Mouse (Mus musculus) bone marrow, adult 2 months (tissue): ENCODE measurements at regions not wholly inside any gene's neighbourhood (a gene's known extent, or its start where the extent isn't known, plus 50 kb on each side); places are given as distances from the start of the nearest gene placed in this dataset.

Source experiments
- H3K27ac ChIP-seq: fragments of 200-500 bp; 2 replicates; pipeline ENCODE4 v1.5.1; 2012; ENCODE audit warnings: low read depth, mild to moderate bottlenecking, control low read depth, inconsistent platforms, low read length; ENCODE audit not compliant: control insufficient read depth, poor library complexity, insufficient read depth
- H3K4me1 ChIP-seq: fragments of 200-500 bp; 2 replicates; pipeline ENCODE4 v1.6.1; 2011; ENCODE audit warnings: low read length; ENCODE audit not compliant: control insufficient read depth, insufficient read depth
- H3K4me3 ChIP-seq: fragments of 200-500 bp; replicated peaks from 2 replicates; pipeline ENCODE3; 2011; ENCODE audit warnings: mild to moderate bottlenecking, low read depth, low read length, control low read depth; ENCODE audit not compliant: control insufficient read depth
- CTCF ChIP-seq: fragments of 200-500 bp; IDR thresholded peaks from 2 replicates; pipeline ENCODE4 v1.5.1; 2011; ENCODE audit warnings: low read length, control low read depth; ENCODE audit not compliant: control insufficient read depth, insufficient read depth
- POLR2A ChIP-seq: fragments of 200-500 bp; IDR thresholded peaks from 2 replicates; pipeline ENCODE4 v1.6.1; 2011; ENCODE audit warnings: low read depth, mild to moderate bottlenecking, control low read depth, low read length, borderline replicate concordance; ENCODE audit not compliant: control insufficient read depth
- WGBS: fragments of 180-500 bp; shearing (Covaris S2); methylation state at CpG from one replicate; pipeline ENCODE4 v1.1.7; 2018; 5-methylcytosine and 5-hydroxymethylcytosine counted together

GRCm38 (mm10) chr8:87417466-87417865 lies 54.9 kb downstream of the Cbln1 start:
- TF ChIP-seq POLR2A (no peak), CTCF (no peak)
- 67% methylated on average over 2 of the region's 2 CpGs for WGBS
- Histone ChIP-seq H3K27ac (no peak overlapping the region), H3K4me3 (no peak overlapping the region), H3K4me1 (no peaks in the 10 kb centered on the region)

GRCm38 (mm10) chr8:87415051-87415630 lies 57.3 kb downstream of the Cbln1 start:
- Histone ChIP-seq H3K4me1 (no peaks in the 10 kb centered on the region), H3K4me3 (no peak overlapping the region), H3K27ac (no peak overlapping the region)
- no peak for TF ChIP-seq POLR2A
- no peak for TF ChIP-seq CTCF
- WGBS, result 74% methylated on average over 3 of the region's 3 CpGs

GRCm38 (mm10) chr8:87389016-87389415 lies 83.4 kb downstream of the Cbln1 start:
- no peak for TF ChIP-seq POLR2A
- TF ChIP-seq CTCF, result no peak
- H3K4me3 ChIP-seq, result no peak overlapping the region
- WGBS, result 63% methylated on average over 2 of the region's 2 CpGs
- no peak overlapping the region for H3K27ac ChIP-seq
- H3K4me1 ChIP-seq, result no peaks in the 10 kb centered on the region

DNA sequence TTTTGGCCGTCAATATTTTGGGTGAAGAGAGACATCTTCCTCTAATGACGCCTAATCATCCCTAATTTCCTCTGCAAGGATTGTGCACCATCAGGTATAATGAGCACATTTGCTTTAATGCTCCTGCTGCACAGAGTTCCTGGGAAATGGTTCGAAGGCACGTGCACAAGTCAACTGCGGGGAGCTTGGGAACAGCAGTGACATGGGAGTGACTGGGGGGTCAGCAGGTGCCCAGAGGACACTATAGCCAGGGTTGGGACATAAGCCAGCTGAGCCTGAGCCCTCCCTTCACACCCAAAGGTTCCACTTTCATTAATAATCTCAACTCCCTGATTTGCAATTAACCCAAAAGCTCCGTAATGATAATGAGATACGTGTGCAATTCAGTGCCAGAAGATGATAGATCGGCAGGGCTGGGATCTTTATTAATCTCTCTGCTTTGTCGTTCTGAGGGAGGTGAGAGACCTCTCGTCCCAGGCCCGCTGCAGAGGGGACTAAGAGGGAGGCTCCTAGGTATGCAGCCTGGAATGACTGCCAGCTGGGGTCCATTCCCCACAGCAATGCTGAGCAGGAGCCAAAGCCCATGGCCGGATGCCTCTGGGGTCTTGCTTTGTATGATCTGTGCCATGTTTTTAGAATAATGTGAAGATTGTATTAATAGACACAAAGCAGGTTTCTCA lies 88.7 kb downstream of the Cbln1 start:
- 82% methylated on average over 12 of the region's 12 CpGs for WGBS
- Histone ChIP-seq H3K4me3 (no peak overlapping the region), H3K27ac (no peak overlapping the region), H3K4me1 (no peaks in the 10 kb centered on the region)
- TF ChIP-seq CTCF, result no peak
- TF ChIP-seq POLR2A, result no peak

DNA sequence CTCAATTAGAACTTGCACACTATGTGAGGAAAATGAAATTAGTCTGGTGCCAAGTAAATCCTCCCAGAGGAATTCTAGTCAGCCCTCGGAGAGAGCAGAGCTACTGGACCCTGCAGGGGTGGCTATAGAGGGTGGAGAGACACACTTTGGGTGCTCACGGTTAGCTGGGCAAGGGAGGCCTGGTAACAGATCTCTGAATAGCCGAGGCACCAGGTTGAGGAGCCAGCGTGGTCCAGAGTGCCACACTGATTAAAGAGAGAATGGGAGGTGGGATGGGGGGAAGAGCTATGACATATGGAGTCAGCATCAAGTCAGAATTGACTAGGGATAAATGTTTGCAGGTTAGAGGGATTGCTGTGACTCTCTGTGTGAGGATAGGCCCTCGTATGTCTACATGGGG lies 90.1 kb downstream of the Cbln1 start:
- TF ChIP-seq CTCF, result no peak
- TF ChIP-seq POLR2A, result no peak
- no peak overlapping the region for H3K27ac ChIP-seq
- H3K4me3 ChIP-seq, result no peak overlapping the region
- WGBS, result 77% methylated on average over 5 of the region's 5 CpGs
- no peaks in the 10 kb centered on the region for H3K4me1 ChIP-seq

DNA sequence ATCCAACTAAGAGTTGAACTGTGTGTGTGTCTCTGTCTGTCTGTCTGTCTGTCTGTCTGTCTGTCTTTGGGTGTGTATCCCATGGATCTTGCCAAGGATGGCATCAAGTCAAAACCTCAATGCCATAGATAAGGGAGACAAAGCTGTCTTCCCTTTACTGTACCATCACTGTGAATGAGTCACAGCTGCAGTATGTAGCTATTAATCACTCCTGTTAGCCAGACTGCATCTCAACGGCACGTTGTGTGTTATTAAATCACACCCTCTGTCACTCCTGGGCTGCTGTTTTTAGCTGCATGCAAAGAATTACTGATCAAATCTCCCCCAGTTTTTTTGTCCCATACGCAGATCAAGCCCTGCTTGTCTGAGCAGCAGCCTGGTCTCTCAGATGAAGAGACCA lies 91.6 kb downstream of the Cbln1 start:
- Histone ChIP-seq H3K4me1 (no peaks in the 10 kb centered on the region), H3K4me3 (no peak overlapping the region), H3K27ac (no peak overlapping the region)
- WGBS, result 55% methylated on average over 3 of the region's 3 CpGs
- TF ChIP-seq POLR2A (no peak), CTCF (no peak)

- no peak for TF ChIP-seq CTCF
- no peak for TF ChIP-seq POLR2A
- Histone ChIP-seq H3K27ac (no peak overlapping the region), H3K4me3 (no peak overlapping the region), H3K4me1 (no peaks in the 10 kb centered on the region)
- 88% methylated on average over 8 of the region's 8 CpGs for WGBS
Measured at GRCm38 (mm10) chr8:87379296-87379695, 93.1 kb downstream of the Cbln1 start.

- TF ChIP-seq POLR2A (no peak), CTCF (no peak)
- WGBS, result 50% methylated on average over 6 of the region's 6 CpGs
Measured at GRCm38 (mm10) chr8:87374044-87374443, 98.4 kb downstream of the Cbln1 start.

More at GRCm38 (mm10) chr8:87374044-87374443, 98.4 kb downstream of the Cbln1 start:
- H3K27ac ChIP-seq, result no peak overlapping the region
- no peaks in the 10 kb centered on the region for H3K4me1 ChIP-seq
- no peak overlapping the region for H3K4me3 ChIP-seq
